Mouse (Mus musculus): ENCODE measurements around the gene Mvb12b.

DNA sequence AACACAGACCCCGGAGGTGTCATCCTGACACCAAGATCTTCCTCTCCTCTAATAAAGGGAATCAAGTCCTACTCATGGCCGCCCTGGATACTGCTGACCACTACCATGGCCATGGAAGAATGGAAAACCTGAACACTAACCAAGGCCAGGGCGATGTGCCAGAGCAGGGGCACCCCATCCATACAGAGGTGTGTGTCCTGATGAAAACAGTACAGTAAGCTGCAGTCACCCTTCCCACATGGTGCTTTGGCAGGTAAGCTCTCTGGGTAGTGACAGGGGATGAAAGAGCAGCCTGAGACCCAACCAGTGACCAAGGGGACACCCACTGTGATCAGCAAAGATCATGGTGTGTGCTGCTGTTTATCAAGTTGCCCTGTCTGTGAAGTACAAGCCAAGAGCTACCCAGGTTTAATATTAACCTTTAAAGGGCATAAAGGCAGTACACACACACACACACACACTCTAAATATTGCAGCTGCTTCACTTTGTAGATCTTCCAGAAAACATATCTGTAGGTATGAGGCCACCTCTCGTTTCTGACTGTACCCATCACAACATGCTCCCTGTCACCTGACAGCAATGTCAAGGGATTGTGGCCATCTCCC, 117.1 kb downstream of the Mvb12b start:
- TF ChIP-seq CTCF (IDR thresholded peaks at IDR 0.05; ENCODE audit: extremely low read depth, insufficient read depth, insufficient read length, insufficient replicate concordance) (no peak), POLR2A (IDR thresholded peaks at IDR 0.05; ENCODE audit: low read depth, low read length) (no peak)
